Mouse (Mus musculus): ENCODE data around the gene Lca5l. TPM values are rescaled to one million over a fixed set of nuclear protein-coding genes. Genes with fewer than 3 reads are reported as not detected.

The Lca5l gene
- polyA plus RNA-seq, 1 experiment, result 0.06 TPM

DNA sequence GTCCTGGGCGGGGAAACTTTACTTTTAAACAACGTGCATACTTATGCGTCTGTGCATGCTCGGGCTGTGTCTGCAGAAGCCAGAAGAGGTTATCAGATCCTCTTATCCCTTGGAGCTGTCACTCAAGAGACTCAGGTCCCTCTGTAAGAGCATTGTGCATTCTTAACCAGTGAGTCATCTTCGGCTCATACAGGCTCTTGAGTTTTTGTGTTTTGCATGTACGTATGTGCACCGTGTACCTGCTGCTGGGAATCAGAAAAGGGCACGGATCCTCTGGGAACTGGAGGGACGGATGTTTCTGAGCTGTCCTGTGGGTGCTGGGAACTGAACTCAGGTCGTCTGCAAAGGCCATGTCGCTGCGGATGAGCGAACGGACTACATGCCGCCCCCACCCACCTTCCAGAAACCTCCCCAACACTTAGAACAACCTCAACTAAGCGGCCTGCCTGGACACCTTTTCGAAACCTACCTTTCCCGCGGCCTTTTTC, 65.3 kb downstream of the Lca5l start:
- 3% methylated on average over 19 of the region's 19 CpGs for WGBS
- peak overlapping the region; percentile 79 for H3K4me3 ChIP-seq (ENCODE audit: low read depth, low read length)
- no peaks in the 10 kb centered on the region for H3K27me3 ChIP-seq (ENCODE audit: control insufficient read depth, insufficient read depth, low read length)
- H3K36me3 ChIP-seq (ENCODE audit: control insufficient read depth, insufficient read depth, low read length), result peaks cover 10% of the 10 kb centered on the region; the same call in 1 of the 2 replicates
- H3K27ac ChIP-seq (ENCODE audit: insufficient read depth, low read depth, low read length), result no peak overlapping the region
- no peaks in the 10 kb centered on the region for H3K4me1 ChIP-seq (ENCODE audit: control insufficient read depth, insufficient read depth, insufficient read length, low read length)
- TF ChIP-seq POLR2A (IDR thresholded peaks at IDR 0.05; ENCODE audit: low read depth, low read length), result no peak
- TF ChIP-seq CTCF (IDR thresholded peaks at IDR 0.05; ENCODE audit: extremely low read depth, insufficient read length, insufficient replicate concordance, low read depth, low read length), result no peak

DNA sequence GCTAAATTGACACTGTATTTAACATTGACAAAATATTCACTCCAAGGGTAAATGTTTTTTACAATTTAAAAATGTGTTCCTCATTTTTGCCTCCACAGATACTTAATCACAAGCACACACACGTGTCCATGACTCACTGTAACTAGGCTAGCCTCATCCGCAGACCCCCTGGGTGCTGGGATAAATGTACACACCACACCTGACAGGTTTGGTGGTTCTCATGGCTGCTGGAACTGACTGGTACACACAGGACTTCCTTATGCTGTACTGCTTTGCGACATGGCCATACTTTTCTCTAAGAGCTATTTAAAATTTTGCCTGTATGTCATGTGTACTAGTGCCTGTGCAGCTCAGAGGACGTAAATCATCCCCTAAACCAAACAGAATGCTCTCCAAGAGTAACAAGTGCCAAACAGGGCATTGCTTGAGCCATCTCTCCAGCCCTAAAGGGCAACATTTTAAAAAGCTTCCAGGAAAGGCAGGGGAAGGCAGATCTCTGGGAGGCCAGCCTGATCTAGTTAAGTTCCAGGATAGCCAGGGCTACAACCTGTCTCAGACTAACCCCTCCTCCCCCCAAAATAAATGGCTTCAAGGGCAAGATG, 71.9 kb downstream of the Lca5l start:
- H3K27me3 ChIP-seq (ENCODE audit: control insufficient read depth, insufficient read depth, low read length), result no peaks in the 10 kb centered on the region
- no peak overlapping the region for H3K27ac ChIP-seq (ENCODE audit: insufficient read depth, low read depth, low read length)
- no peak for TF ChIP-seq POLR2A (IDR thresholded peaks at IDR 0.05; ENCODE audit: low read depth, low read length)
- WGBS, result 51% methylated on average over 4 of the region's 4 CpGs
- H3K4me3 ChIP-seq (ENCODE audit: low read depth, low read length), result no peak overlapping the region
- no peaks in the 10 kb centered on the region for H3K4me1 ChIP-seq (ENCODE audit: control insufficient read depth, insufficient read depth, insufficient read length, low read length)
- H3K36me3 ChIP-seq (ENCODE audit: control insufficient read depth, insufficient read depth, low read length), result peaks cover 13% of the 10 kb centered on the region

DNA sequence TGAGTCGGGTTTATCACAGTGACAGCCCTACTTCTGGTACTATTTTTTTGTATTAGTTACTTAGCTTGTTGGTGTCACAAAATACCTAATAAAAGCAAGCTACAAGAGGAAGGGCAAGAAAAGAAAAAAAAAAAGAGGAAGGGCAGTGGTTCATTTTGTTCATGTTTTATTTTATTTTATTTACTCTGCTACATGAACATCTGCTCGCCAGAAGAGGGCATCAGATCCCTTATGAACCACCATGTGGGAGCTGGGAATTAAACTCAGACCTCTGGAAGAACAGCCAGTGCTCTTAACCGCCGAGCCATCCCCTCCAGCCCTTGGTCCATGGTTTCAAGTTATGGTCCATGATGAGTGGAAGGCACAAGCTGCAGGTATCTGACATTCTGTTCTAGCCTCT, 77.3 kb downstream of the Lca5l start:
- Histone ChIP-seq H3K27me3 (ENCODE audit: control insufficient read depth, insufficient read depth, low read length) (no peaks in the 10 kb centered on the region), H3K4me3 (ENCODE audit: low read depth, low read length) (no peak overlapping the region), H3K36me3 (ENCODE audit: control insufficient read depth, insufficient read depth, low read length) (no peaks in the 10 kb centered on the region), H3K4me1 (ENCODE audit: control insufficient read depth, insufficient read depth, insufficient read length, low read length) (no peaks in the 10 kb centered on the region), H3K27ac (ENCODE audit: insufficient read depth, low read depth, low read length) (no peak overlapping the region)
- no peak for TF ChIP-seq CTCF (IDR thresholded peaks at IDR 0.05; ENCODE audit: extremely low read depth, insufficient read length, insufficient replicate concordance, low read depth, low read length)
- no peak for TF ChIP-seq POLR2A (IDR thresholded peaks at IDR 0.05; ENCODE audit: low read depth, low read length)
- 48% methylated on average over 4 of the region's 4 CpGs for WGBS

DNA sequence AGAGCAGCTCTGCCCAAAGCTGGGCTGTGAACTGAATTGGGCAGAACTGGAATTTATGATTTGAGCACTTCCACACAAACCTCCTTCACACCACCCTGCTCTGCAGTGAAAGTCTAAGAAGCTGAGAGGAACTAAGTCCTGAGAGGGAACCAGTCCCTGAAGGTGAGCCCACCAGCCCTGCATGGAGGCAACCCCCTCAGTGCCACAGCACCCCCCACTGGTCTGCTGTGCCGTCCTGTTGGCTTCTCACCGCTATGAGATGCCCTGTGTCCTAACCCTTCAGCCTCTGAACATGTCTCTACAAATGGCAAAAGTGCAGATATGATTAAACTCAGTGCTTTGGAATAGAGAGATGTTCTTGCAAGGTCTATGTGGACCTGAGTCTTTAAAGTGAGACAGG, 79.3 kb downstream of the Lca5l start:
- H3K27ac ChIP-seq (ENCODE audit: insufficient read depth, low read depth, low read length), result no peak overlapping the region
- H3K36me3 ChIP-seq (ENCODE audit: control insufficient read depth, insufficient read depth, low read length), result no peaks in the 10 kb centered on the region
- TF ChIP-seq POLR2A (IDR thresholded peaks at IDR 0.05; ENCODE audit: low read depth, low read length), result no peak
- TF ChIP-seq CTCF (IDR thresholded peaks at IDR 0.05; ENCODE audit: extremely low read depth, insufficient read length, insufficient replicate concordance, low read depth, low read length), result no peak
- no peaks in the 10 kb centered on the region for H3K27me3 ChIP-seq (ENCODE audit: control insufficient read depth, insufficient read depth, low read length)
- WGBS, result 49% methylated on average over 2 of the region's 2 CpGs
- no peak overlapping the region for H3K4me3 ChIP-seq (ENCODE audit: low read depth, low read length)
- H3K4me1 ChIP-seq (ENCODE audit: control insufficient read depth, insufficient read depth, insufficient read length, low read length), result no peaks in the 10 kb centered on the region

DNA sequence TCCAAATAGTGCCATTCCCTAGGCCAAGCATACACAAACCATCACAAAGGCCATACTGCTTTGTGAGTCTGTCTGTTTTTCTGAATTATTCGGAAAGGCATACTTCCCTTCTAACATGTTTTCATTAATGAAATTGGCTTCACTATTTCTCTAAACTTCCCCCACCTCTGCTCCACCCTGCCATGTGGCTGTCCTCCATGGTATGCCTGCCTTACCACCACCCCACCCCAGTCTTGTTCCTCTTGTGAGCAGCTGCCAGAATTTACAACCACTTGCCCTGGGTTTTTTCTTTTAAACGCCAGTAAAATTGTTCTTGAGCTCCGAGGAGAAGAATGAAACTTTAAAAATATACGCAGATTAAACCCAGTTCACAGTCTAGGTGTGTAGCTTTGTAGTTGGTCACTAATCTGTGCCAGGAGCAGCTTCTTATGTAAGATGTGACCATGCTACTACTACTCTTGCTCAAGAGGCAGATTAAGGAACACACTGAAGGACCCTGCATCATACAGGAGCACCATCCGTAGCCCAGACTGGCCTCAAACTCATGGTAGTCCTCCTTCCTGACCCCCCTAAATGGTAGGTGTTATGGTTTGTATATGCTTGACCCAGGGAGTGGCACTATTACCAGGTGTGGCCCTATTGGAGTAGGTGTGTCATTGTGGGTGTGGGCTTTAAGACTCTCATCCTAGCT, 81.3 kb downstream of the Lca5l start:
- 64% methylated on average over 5 of the region's 5 CpGs for WGBS
- no peak overlapping the region for H3K4me3 ChIP-seq (ENCODE audit: low read depth, low read length)
- TF ChIP-seq POLR2A (IDR thresholded peaks at IDR 0.05; ENCODE audit: low read depth, low read length) (no peak), CTCF (IDR thresholded peaks at IDR 0.05; ENCODE audit: extremely low read depth, insufficient read length, insufficient replicate concordance, low read depth, low read length) (no peak)
- H3K4me1 ChIP-seq (ENCODE audit: control insufficient read depth, insufficient read depth, insufficient read length, low read length), result no peaks in the 10 kb centered on the region
- peak overlapping the region; percentile 10; the same call in 1 of the 2 replicates for H3K27ac ChIP-seq (ENCODE audit: insufficient read depth, low read depth, low read length)
- no peaks in the 10 kb centered on the region for H3K36me3 ChIP-seq (ENCODE audit: control insufficient read depth, insufficient read depth, low read length)
- no peaks in the 10 kb centered on the region for H3K27me3 ChIP-seq (ENCODE audit: control insufficient read depth, insufficient read depth, low read length)

DNA sequence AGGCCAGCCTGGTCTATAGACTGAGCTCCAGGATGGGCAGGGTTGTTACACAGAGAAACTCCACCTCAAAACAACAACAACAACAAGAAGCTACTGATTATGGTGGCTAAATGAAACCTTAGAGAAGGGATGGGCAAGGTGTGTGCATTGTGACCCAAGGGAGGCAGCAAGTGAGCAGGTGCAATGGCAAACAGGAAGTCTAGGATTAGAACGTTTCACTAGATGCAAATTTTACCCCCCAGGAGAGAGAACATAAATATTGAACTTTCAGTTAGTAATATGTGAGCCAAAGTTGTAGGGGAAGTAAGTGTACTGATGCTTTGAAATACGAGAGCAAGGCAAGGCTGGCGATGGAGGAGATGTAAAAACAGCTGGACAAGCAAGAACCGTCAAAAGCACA, 82.4 kb downstream of the Lca5l start:
- 42% methylated on average over 4 of the region's 4 CpGs for WGBS
- H3K4me1 ChIP-seq (ENCODE audit: control insufficient read depth, insufficient read depth, insufficient read length, low read length), result no peaks in the 10 kb centered on the region
- no peaks in the 10 kb centered on the region for H3K27me3 ChIP-seq (ENCODE audit: control insufficient read depth, insufficient read depth, low read length)
- no peak overlapping the region for H3K27ac ChIP-seq (ENCODE audit: insufficient read depth, low read depth, low read length)
- H3K4me3 ChIP-seq (ENCODE audit: low read depth, low read length), result no peak overlapping the region
- no peak for TF ChIP-seq POLR2A (IDR thresholded peaks at IDR 0.05; ENCODE audit: low read depth, low read length)
- TF ChIP-seq CTCF (IDR thresholded peaks at IDR 0.05; ENCODE audit: extremely low read depth, insufficient read length, insufficient replicate concordance, low read depth, low read length), result no peak
- no peaks in the 10 kb centered on the region for H3K36me3 ChIP-seq (ENCODE audit: control insufficient read depth, insufficient read depth, low read length)

Other genes starting within 250 kb of the Lca5l start
- gene Psmg1, start 201.3 kb downstream of the Lca5l start, polyA plus RNA-seq (2012; rRNA removed), result 3.8 and 4.4 TPM in 2 replicates
- gene Brwd1, start 109.7 kb downstream of the Lca5l start, polyA plus RNA-seq (2012; rRNA removed), result 10.7 and 14.0 TPM in 2 replicates
- gene Hmgn1, start 64.5 kb downstream of the Lca5l start, polyA plus RNA-seq (2012; rRNA removed), result 1.7 and 4.4 TPM in 2 replicates
- gene Wrb, start 46.9 kb downstream of the Lca5l start, polyA plus RNA-seq (2012; rRNA removed), result 11.9 and 15.5 TPM in 2 replicates
- 3.8 and 4.5 TPM in 2 replicates for gene Sh3bgr, start 8.2 kb upstream of the Lca5l start, polyA plus RNA-seq (2012; rRNA removed)
- 0.34 and 3.4 TPM in 2 replicates for gene B3galt5, start 43.5 kb upstream of the Lca5l start, polyA plus RNA-seq (2012; rRNA removed)